Mouse (Mus musculus) erythroblast, embryonic 14.5 days (primary cell): ENCODE results near the gene Usp36. TPM values are rescaled to one million over a fixed set of nuclear protein-coding genes. Genes with fewer than 3 reads are reported as not detected.

ENCODE experiments used
- H3K27me3 ChIP-seq: 2 replicates; pipeline ENCODE4 v1.6.1; 2012; ENCODE audit warnings: inconsistent platforms; ENCODE audit not compliant: control insufficient read depth
- H3K36me3 ChIP-seq: 2 replicates; pipeline ENCODE4 v1.6.1; 2012; ENCODE audit warnings: mild to moderate bottlenecking, inconsistent platforms; ENCODE audit not compliant: control insufficient read depth
- H3K4me1 ChIP-seq: 2 replicates; pipeline ENCODE4 v1.6.1; 2012; ENCODE audit warnings: inconsistent platforms; ENCODE audit not compliant: control insufficient read depth
- H3K4me3 ChIP-seq: replicated peaks from 2 replicates; pipeline ENCODE3; 2012; ENCODE audit warnings: moderate library complexity, mild to moderate bottlenecking, inconsistent platforms
- H3K9me3 ChIP-seq: 2 replicates; pipeline ENCODE4 v1.6.1; 2012; ENCODE audit warnings: low read length, inconsistent platforms, mixed read lengths; ENCODE audit not compliant: control insufficient read depth
- GATA1 ChIP-seq: IDR thresholded peaks from 2 replicates; pipeline ENCODE4 v1.6.1; 2012; ENCODE audit warnings: low read length, inconsistent platforms, mixed read lengths
- TAL1 ChIP-seq: IDR thresholded peaks from 3 replicates; pipeline ENCODE4 v1.6.1; 2012; ENCODE audit warnings: low read length, inconsistent platforms, mixed read lengths
- polyA plus RNA-seq: library from polyadenylated mRNA; stranded (reverse); fragments of >175 nt; gene quantifications from 2 replicates; pipeline ENCODE4 v1.2.3, GENCODE M21; 2012

Gene Usp36
- polyA plus RNA-seq, 1 experiment = 0.37 TPM

GRCm38 (mm10) chr11:118223416-118224067 is 66.5 kb downstream of the Usp36 start:
- Histone ChIP-seq H3K4me1 (no peaks in the 10 kb centered on the region; the same call in 1 of the 2 replicates), H3K4me3 (no peak overlapping the region), H3K27me3 (no peaks in the 10 kb centered on the region), H3K36me3 (no peaks in the 10 kb centered on the region), H3K9me3 (no peaks in the 10 kb centered on the region)
- TF ChIP-seq GATA1 (no peak), TAL1 (no peak)

- TF ChIP-seq TAL1 (no peak), GATA1 (no peak)
- Histone ChIP-seq H3K36me3 (no peaks in the 10 kb centered on the region), H3K9me3 (no peaks in the 10 kb centered on the region), H3K4me1 (no peaks in the 10 kb centered on the region; the same call in 1 of the 2 replicates), H3K27me3 (no peaks in the 10 kb centered on the region), H3K4me3 (no peak overlapping the region)
Measured at GRCm38 (mm10) chr11:118222917-118223316, 67.1 kb downstream of the Usp36 start.

- Histone ChIP-seq H3K36me3 (no peaks in the 10 kb centered on the region), H3K9me3 (no peaks in the 10 kb centered on the region), H3K4me3 (no peak overlapping the region), H3K27me3 (no peaks in the 10 kb centered on the region), H3K4me1 (no peaks in the 10 kb centered on the region; the same call in 1 of the 2 replicates)
- TF ChIP-seq TAL1 = no peak
- no peak for TF ChIP-seq GATA1
Measured at GRCm38 (mm10) chr11:118222351-118222885, 67.6 kb downstream of the Usp36 start.

- no peaks in the 10 kb centered on the region for H3K36me3 ChIP-seq
- H3K4me3 ChIP-seq = no peak overlapping the region
- no peaks in the 10 kb centered on the region for H3K9me3 ChIP-seq
- H3K4me1 ChIP-seq = no peaks in the 10 kb centered on the region; the same call in 1 of the 2 replicates
- TF ChIP-seq GATA1 (no peak), TAL1 (no peak)
- no peaks in the 10 kb centered on the region for H3K27me3 ChIP-seq
Measured at GRCm38 (mm10) chr11:118220561-118221262, 69.3 kb downstream of the Usp36 start.

- Histone ChIP-seq H3K36me3 (no peaks in the 10 kb centered on the region), H3K4me1 (no peaks in the 10 kb centered on the region; the same call in 1 of the 2 replicates), H3K4me3 (no peak overlapping the region), H3K9me3 (no peaks in the 10 kb centered on the region), H3K27me3 (no peaks in the 10 kb centered on the region)
- TF ChIP-seq GATA1 (no peak), TAL1 (no peak)
Measured at GRCm38 (mm10) chr11:118219066-118219465, 71.0 kb downstream of the Usp36 start.

- no peaks in the 10 kb centered on the region for H3K27me3 ChIP-seq
- H3K4me3 ChIP-seq = no peak overlapping the region
- H3K4me1 ChIP-seq = no peaks in the 10 kb centered on the region; the same call in 1 of the 2 replicates
- TF ChIP-seq TAL1 = no peak
- no peak for TF ChIP-seq GATA1
- no peaks in the 10 kb centered on the region for H3K36me3 ChIP-seq
- no peaks in the 10 kb centered on the region for H3K9me3 ChIP-seq
Measured at GRCm38 (mm10) chr11:118216468-118216867, 73.6 kb downstream of the Usp36 start.

- H3K36me3 ChIP-seq = no peaks in the 10 kb centered on the region
- no peak for TF ChIP-seq GATA1
- no peak for TF ChIP-seq TAL1
- H3K4me3 ChIP-seq = no peak overlapping the region
Measured at GRCm38 (mm10) chr11:118215928-118216458, 74.1 kb downstream of the Usp36 start.

GRCm38 (mm10) chr11:118212636-118213112 is 77.4 kb downstream of the Usp36 start:
- no peaks in the 10 kb centered on the region for H3K27me3 ChIP-seq
- no peaks in the 10 kb centered on the region for H3K4me1 ChIP-seq
- H3K4me3 ChIP-seq = no peak overlapping the region
- H3K9me3 ChIP-seq = no peaks in the 10 kb centered on the region
- H3K36me3 ChIP-seq = no peaks in the 10 kb centered on the region
- TF ChIP-seq TAL1 (no peak), GATA1 (no peak)

More at GRCm38 (mm10) chr11:118215928-118216458, 74.1 kb downstream of the Usp36 start:
- Histone ChIP-seq H3K27me3 (no peaks in the 10 kb centered on the region), H3K9me3 (no peaks in the 10 kb centered on the region), H3K4me1 (no peaks in the 10 kb centered on the region; the same call in 1 of the 2 replicates)
